Mouse (Mus musculus): ENCODE measurements around the gene Zfp37. TPM values are rescaled to one million over a fixed set of nuclear protein-coding genes. Genes with fewer than 3 reads are reported as not detected.
"Not testable (repeated sequence)": the region's sequence is repeated elsewhere in the genome, so short reads cannot be mapped to it uniquely, and the experiment has no call there.

The Zfp37 gene
- polyA plus RNA-seq, 1 experiment from 2014 or later = 8.0 TPM

DNA sequence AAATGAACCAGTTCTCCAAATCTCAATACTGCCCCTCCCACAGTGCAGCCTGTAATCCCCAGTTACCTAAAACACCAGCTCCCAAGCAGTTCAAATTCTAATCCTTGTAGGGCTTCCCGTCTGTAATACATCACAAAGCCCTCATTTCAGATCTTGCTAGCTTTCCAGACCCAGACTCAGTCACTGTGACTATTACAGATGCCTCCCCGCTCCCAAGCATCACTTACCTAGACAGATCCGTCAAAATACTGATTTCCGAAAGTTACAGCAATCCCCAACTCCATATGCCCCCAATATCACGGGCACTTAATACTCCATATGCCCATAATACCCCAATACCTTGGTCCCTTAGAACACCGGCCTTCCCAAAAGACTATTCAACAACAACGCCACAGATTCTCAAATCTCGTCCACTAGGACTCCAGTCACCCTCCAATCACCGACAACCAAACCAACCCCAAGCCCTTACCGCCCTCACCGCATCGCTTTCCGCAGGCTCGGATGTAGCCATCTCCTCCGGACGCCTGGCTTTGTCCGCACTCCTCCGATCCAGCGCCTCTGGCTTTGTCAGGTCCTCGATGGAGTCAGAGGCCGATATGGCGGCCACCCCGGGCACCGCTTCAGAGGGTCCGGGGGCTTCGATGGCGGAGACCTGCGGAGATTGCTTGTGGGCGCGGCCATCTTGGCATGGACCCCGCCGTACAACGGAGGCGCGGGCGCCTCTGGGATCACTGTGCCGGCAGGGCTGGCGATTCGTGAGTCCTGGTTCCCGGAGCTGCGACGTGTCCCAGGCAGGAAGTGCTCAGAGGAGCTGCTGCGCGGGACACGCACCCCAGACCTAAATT is 22.8 kb downstream of the Zfp37 start:
- H3K4me3 ChIP-seq (replicated peaks) = peak overlapping the region; percentile 90
- WGBS = under 1% methylated on average over 45 of the region's 45 CpGs
- ATAC-seq (ENCODE audit: insufficient read depth, low FRiP score, low read depth) = peak; percentile 95

DNA sequence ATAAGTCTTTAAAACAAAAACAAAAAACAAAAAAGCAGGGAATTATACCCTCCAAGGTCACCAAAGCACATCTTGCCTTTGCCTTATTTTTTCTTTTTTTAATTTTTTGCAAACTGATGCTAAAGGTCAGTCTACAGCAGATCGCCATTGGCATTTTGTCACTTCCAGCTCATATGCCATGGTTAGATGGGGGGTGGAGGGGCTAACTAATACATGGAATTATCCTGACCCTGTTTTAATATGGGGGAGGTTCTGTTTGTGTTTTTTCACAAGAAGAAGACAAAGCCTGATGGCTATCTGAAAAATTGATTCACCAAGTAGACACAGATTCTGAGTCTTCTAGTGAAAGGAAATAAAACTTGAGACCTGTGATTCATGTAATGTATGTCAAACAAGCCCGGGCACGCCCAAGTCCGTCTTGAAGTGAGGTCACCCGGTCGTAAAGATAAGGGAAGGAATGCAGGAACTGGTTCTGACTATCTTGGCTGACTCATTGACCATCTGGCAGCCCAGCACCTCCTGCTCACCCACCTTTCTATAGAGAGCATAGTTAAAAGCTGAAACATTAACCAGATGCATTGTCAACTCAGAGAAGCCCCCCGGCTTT is 30.8 kb downstream of the Zfp37 start:
- ATAC-seq (ENCODE audit: insufficient read depth, low FRiP score, low read depth) = no peak
- 61% methylated on average over 7 of the region's 7 CpGs for WGBS
- no peaks in the 10 kb centered on the region for H3K9me3 ChIP-seq
- H3K4me1 ChIP-seq = no peaks in the 10 kb centered on the region
- no peak overlapping the region for H3K27ac ChIP-seq
- peaks cover 48% of the 10 kb centered on the region for H3K36me3 ChIP-seq
- H3K4me3 ChIP-seq (replicated peaks) = no peak overlapping the region
- H3K27me3 ChIP-seq (replicated peaks) = no peaks in the 10 kb centered on the region
- H3K9ac ChIP-seq = no peak overlapping the region
- H3K4me2 ChIP-seq = no peak overlapping the region

More for the DNA sequence above, 22.8 kb downstream of the Zfp37 start:
- Histone ChIP-seq H3K27ac (peak overlapping the region; percentile 96), H3K9ac (peak overlapping the region; percentile 61), H3K36me3 (peaks cover 8% of the 10 kb centered on the region), H3K4me1 (no peaks in the 10 kb centered on the region), H3K9me3 (no peaks in the 10 kb centered on the region), H3K27me3 (replicated peaks) (no peaks in the 10 kb centered on the region), H3K4me2 (peak overlapping the region; percentile 54)

DNA sequence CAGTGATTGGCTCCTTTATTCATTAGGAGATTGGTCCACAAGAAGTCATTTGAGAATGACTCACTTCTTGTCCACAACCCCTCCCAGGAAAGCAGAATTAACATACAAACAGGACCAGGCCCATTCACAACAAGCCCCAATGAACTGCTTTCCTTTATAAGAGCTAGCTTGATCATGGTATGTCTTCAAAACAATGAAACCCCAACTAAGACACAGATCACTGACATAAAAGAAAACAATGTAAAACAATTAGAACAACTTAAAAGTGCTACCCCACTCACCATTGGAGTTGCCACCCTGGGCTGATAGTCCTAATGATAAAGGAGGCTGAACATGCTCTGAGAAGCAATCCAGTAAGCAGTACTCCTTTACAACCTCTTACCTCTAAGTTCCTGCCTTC is 42.1 kb downstream of the Zfp37 start:
- Histone ChIP-seq H3K4me1 (no peaks in the 10 kb centered on the region), H3K36me3 (peaks cover 45% of the 10 kb centered on the region)

DNA sequence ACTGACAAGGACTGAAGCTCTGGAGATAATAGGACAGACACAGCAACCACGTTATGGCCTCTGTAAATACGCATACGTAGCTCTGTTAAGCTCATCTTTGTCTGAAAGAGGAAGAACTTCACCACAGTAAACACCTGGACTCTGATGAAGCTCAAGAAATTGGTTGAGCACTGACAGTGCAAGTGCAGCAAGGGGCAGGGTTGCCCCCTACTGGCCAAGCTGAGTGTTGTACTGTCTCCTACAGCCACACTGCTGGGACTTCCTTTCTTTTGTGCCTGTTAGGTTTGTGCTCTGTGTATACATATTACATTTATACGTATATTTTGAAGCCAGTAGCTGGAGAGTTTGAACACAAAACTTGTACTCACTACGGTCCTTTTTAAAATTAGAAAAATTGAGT is 53.6 kb downstream of the Zfp37 start:
- Histone ChIP-seq H3K27me3 (replicated peaks) (no peaks in the 10 kb centered on the region), H3K4me3 (replicated peaks) (no peak overlapping the region), H3K4me2 (no peak overlapping the region), H3K36me3 (no peaks in the 10 kb centered on the region), H3K4me1 (no peaks in the 10 kb centered on the region), H3K9ac (no peak overlapping the region), H3K27ac (no peak overlapping the region), H3K9me3 (no peaks in the 10 kb centered on the region)
- WGBS = 37% methylated on average over 5 of the region's 5 CpGs
- ATAC-seq (ENCODE audit: insufficient read depth, low FRiP score, low read depth) = no peak

More for the DNA sequence above, 42.1 kb downstream of the Zfp37 start:
- Histone ChIP-seq H3K4me3 (replicated peaks) (no peak overlapping the region), H3K9me3 (peaks cover 9% of the 10 kb centered on the region; the same call in 1 of the 2 replicates), H3K27me3 (replicated peaks) (no peaks in the 10 kb centered on the region), H3K4me2 (no peak overlapping the region), H3K27ac (no peak overlapping the region), H3K9ac (no peak overlapping the region)
- no peak for ATAC-seq (ENCODE audit: insufficient read depth, low FRiP score, low read depth)

GRCm38 (mm10) chr4:62174471-62174870 is 56.4 kb downstream of the Zfp37 start:
- Histone ChIP-seq H3K9me3 (no peaks in the 10 kb centered on the region), H3K9ac (no peak overlapping the region), H3K4me3 (replicated peaks) (no peak overlapping the region), H3K4me2 (no peak overlapping the region), H3K27me3 (replicated peaks) (no peaks in the 10 kb centered on the region), H3K4me1 (no peaks in the 10 kb centered on the region), H3K27ac (no peak overlapping the region), H3K36me3 (no peaks in the 10 kb centered on the region)
- WGBS = 80% methylated on average over 4 of the region's 4 CpGs
- ATAC-seq (ENCODE audit: insufficient read depth, low FRiP score, low read depth) = no peak

GRCm38 (mm10) chr4:62167636-62168035 is 63.2 kb downstream of the Zfp37 start:
- WGBS = 88% methylated on average over 13 of the region's 13 CpGs

GRCm38 (mm10) chr4:62158401-62158800 is 72.4 kb downstream of the Zfp37 start:
- no peak overlapping the region for H3K4me2 ChIP-seq
- no peaks in the 10 kb centered on the region for H3K4me1 ChIP-seq
- no peak overlapping the region for H3K27ac ChIP-seq
- no peak for ATAC-seq (ENCODE audit: insufficient read depth, low FRiP score, low read depth)
- H3K9me3 ChIP-seq = no peaks in the 10 kb centered on the region
- no peak overlapping the region for H3K9ac ChIP-seq
- WGBS = 56% methylated on average over 1 of the region's 1 CpGs
- no peak overlapping the region for H3K4me3 ChIP-seq (replicated peaks)
- no peaks in the 10 kb centered on the region for H3K27me3 ChIP-seq (replicated peaks)
- no peaks in the 10 kb centered on the region for H3K36me3 ChIP-seq

More at GRCm38 (mm10) chr4:62167636-62168035, 63.2 kb downstream of the Zfp37 start:
- H3K4me2 ChIP-seq; H3K9ac ChIP-seq; H3K27me3 ChIP-seq (replicated peaks); H3K27ac ChIP-seq; H3K9me3 ChIP-seq; H3K4me3 ChIP-seq (replicated peaks); H3K36me3 ChIP-seq; ATAC-seq (ENCODE audit: insufficient read depth, low FRiP score, low read depth); H3K4me1 ChIP-seq: not testable (repeated sequence)

GRCm38 (mm10) chr4:62150811-62151210 is 80.0 kb downstream of the Zfp37 start, which contains the start of gene Mup21:
TSS of gene Mup21 (minus strand) at chr4:62150863.
- H3K27me3 ChIP-seq (replicated peaks) = no peaks in the 10 kb centered on the region
- 81% methylated on average over 2 of the region's 2 CpGs for whole genome bisulfite sequencing
- no peaks in the 10 kb centered on the region for H3K9me3 ChIP-seq
- ATAC-seq (ENCODE audit: insufficient read depth, low FRiP score, low read depth) = no peak
- H3K4me3 ChIP-seq (replicated peaks) = no peak within 1 kb of the TSS
- H3K4me1 ChIP-seq = no peaks in the 10 kb centered on the region
- no peaks in the 10 kb centered on the region for H3K36me3 ChIP-seq
- H3K4me2 ChIP-seq = no peak within 1 kb of the TSS
- no peak within 1 kb of the TSS for H3K27ac ChIP-seq
- H3K9ac ChIP-seq = no peak within 1 kb of the TSS

Other genes with a start within 250 kb of the Zfp37 start
- gene Mup20, start 176.9 kb downstream of the Zfp37 start, polyA plus RNA-seq (2015; fragmentation: Nextera tagmentation; extraction: Ambion mirVana) = not detected in 2 replicates
- not detected in 2 replicates for gene Mup3, start 143.7 kb downstream of the Zfp37 start, polyA plus RNA-seq (2015; fragmentation: Nextera tagmentation; extraction: Ambion mirVana)
- gene Mup21, start 80.2 kb downstream of the Zfp37 start, polyA plus RNA-seq (2015; fragmentation: Nextera tagmentation; extraction: Ambion mirVana) = not detected in 2 replicates
- 21.4 and 23.9 TPM in 2 replicates for gene Slc31a2, start 31.5 kb upstream of the Zfp37 start, polyA plus RNA-seq (2015; fragmentation: Nextera tagmentation; extraction: Ambion mirVana)
- 24.9 and 28.5 TPM in 2 replicates for gene Fkbp15, start 129.5 kb upstream of the Zfp37 start, polyA plus RNA-seq (2015; fragmentation: Nextera tagmentation; extraction: Ambion mirVana)
- 59.0 and 64.3 TPM in 2 replicates for gene Slc31a1, start 129.7 kb upstream of the Zfp37 start, polyA plus RNA-seq (2015; fragmentation: Nextera tagmentation; extraction: Ambion mirVana)
- gene Cdc26, start 177.6 kb upstream of the Zfp37 start, polyA plus RNA-seq (2015; fragmentation: Nextera tagmentation; extraction: Ambion mirVana) = 136 and 146 TPM in 2 replicates
- 18.6 and 19.1 TPM in 2 replicates for gene Prpf4, start 177.8 kb upstream of the Zfp37 start, polyA plus RNA-seq (2015; fragmentation: Nextera tagmentation; extraction: Ambion mirVana)
- not detected in 2 replicates for gene Rnf183, start 204.2 kb upstream of the Zfp37 start, polyA plus RNA-seq (2015; fragmentation: Nextera tagmentation; extraction: Ambion mirVana)
- gene Wdr31, start 239.8 kb upstream of the Zfp37 start, polyA plus RNA-seq (2015; fragmentation: Nextera tagmentation; extraction: Ambion mirVana) = 6.2 and 7.8 TPM in 2 replicates
- gene Bspry, start 249.0 kb upstream of the Zfp37 start, polyA plus RNA-seq (2015; fragmentation: Nextera tagmentation; extraction: Ambion mirVana) = 28.4 and 29.9 TPM in 2 replicates

All from stomach, embryonic 15.5 days (tissue).